Mouse (Mus musculus) lung, adult 10 weeks (tissue): ENCODE results near the gene Mum1. TPM values are rescaled to one million over a fixed set of nuclear protein-coding genes. Genes with fewer than 3 reads are reported as not detected.

ENCODE experiments used
- polyA plus RNA-seq: library from polyadenylated mRNA; stranded (reverse); fragments of 350-450 nt; fragmentation: Illumina TruSeq; extraction: RNeasy Lipid Tissue Mini Kit (QIAGEN cat#74804); gene quantifications from one replicate; pipeline ENCODE4 v1.2.3, GENCODE M21; 2014; ENCODE audit warnings: low read depth, low replicate concordance; ENCODE audit not compliant: insufficient read depth

Mum1 gene
- 23.2 TPM for polyA plus RNA-seq

GRCm38 (mm10) chr10:80226416-80227165 is at the start of gene Mum1:
Gene Mum1, plus strand, starts transcription at chr10:80226434.

GRCm38 (mm10) chr10:80179068-80180051 is 46.9 kb upstream of the Mum1 start, which contains the start of gene Efna2:
Gene Efna2, plus strand, starts transcription at chr10:80179482.

GRCm38 (mm10) chr10:80248971-80249640 is 22.9 kb downstream of the Mum1 start, which contains the start of gene Ndufs7:
Gene Ndufs7, plus strand, starts transcription at chr10:80249121.

GRCm38 (mm10) chr10:80260642-80261584 is 34.7 kb downstream of the Mum1 start, which contains the start of the genes Gamt and Dazap1:
Gene Gamt, minus strand, starts transcription at chr10:80261012.
Gene Dazap1, plus strand, starts transcription at chr10:80261486.

GRCm38 (mm10) chr10:80292251-80293146 is 66.3 kb downstream of the Mum1 start, which contains the start of gene Rps15:
Gene Rps15, plus strand, starts transcription at chr10:80292453.

Other genes starting within 250 kb of the Mum1 start
- gene Tmem259, start 242.1 kb upstream of the Mum1 start, polyA plus RNA-seq, result 67.1 TPM
- 208 TPM for gene Cnn2, start 237.8 kb upstream of the Mum1 start, polyA plus RNA-seq
- gene Abca7, start 229.9 kb upstream of the Mum1 start, polyA plus RNA-seq, result 7.0 TPM
- gene Arhgap45, start 209.8 kb upstream of the Mum1 start, polyA plus RNA-seq, result 36.5 TPM
- 120 TPM for gene Polr2e, start 186.6 kb upstream of the Mum1 start, polyA plus RNA-seq
- gene Gpx4, start 179.3 kb upstream of the Mum1 start, polyA plus RNA-seq, result 1,013 TPM
- gene Sbno2, start 120.9 kb upstream of the Mum1 start, polyA plus RNA-seq, result 13.9 TPM
- gene Stk11, start 110.6 kb upstream of the Mum1 start, polyA plus RNA-seq, result 98.1 TPM
- 267 TPM for gene Atp5d, start 87.8 kb upstream of the Mum1 start, polyA plus RNA-seq
- 6.8 TPM for gene Cbarp, start 85.6 kb upstream of the Mum1 start, polyA plus RNA-seq
- 24.9 TPM for gene Midn, start 78.2 kb upstream of the Mum1 start, polyA plus RNA-seq
- 84.5 TPM for gene Cirbp, start 60.4 kb upstream of the Mum1 start, polyA plus RNA-seq
- 27.6 TPM for gene 1600002K03Rik, start 53.5 kb upstream of the Mum1 start, polyA plus RNA-seq
- gene Efna2, start 47.0 kb upstream of the Mum1 start, polyA plus RNA-seq, result 1.1 TPM
- gene Ndufs7, start 22.7 kb downstream of the Mum1 start, polyA plus RNA-seq, result 159 TPM
- gene Gamt, start 34.6 kb downstream of the Mum1 start, polyA plus RNA-seq, result 15.2 TPM
- 33.6 TPM for gene Dazap1, start 35.1 kb downstream of the Mum1 start, polyA plus RNA-seq
- gene Rps15, start 66.0 kb downstream of the Mum1 start, polyA plus RNA-seq, result 3,529 TPM
- 0.46 TPM for gene Apc2, start 69.5 kb downstream of the Mum1 start, polyA plus RNA-seq
- 50.0 TPM for gene 2310011J03Rik, start 94.1 kb downstream of the Mum1 start, polyA plus RNA-seq
- 2.0 TPM for gene Pcsk4, start 103.1 kb downstream of the Mum1 start, polyA plus RNA-seq
- 12.2 TPM for gene Reep6, start 103.5 kb downstream of the Mum1 start, polyA plus RNA-seq
- 21.3 TPM for gene Adamtsl5, start 122.0 kb downstream of the Mum1 start, polyA plus RNA-seq
- gene Plk5, start 130.0 kb downstream of the Mum1 start, polyA plus RNA-seq, result 1.6 TPM
- 6.8 TPM for gene Mex3d, start 161.2 kb downstream of the Mum1 start, polyA plus RNA-seq
- 93.3 TPM for gene Mbd3, start 173.1 kb downstream of the Mum1 start, polyA plus RNA-seq
- 589 TPM for gene Uqcr11, start 180.4 kb downstream of the Mum1 start, polyA plus RNA-seq
- 25.1 TPM for gene Tcf3, start 207.2 kb downstream of the Mum1 start, polyA plus RNA-seq